Comparison of ENCODE assay signal across 7 mouse cellular contexts in the genomic region with DNA sequence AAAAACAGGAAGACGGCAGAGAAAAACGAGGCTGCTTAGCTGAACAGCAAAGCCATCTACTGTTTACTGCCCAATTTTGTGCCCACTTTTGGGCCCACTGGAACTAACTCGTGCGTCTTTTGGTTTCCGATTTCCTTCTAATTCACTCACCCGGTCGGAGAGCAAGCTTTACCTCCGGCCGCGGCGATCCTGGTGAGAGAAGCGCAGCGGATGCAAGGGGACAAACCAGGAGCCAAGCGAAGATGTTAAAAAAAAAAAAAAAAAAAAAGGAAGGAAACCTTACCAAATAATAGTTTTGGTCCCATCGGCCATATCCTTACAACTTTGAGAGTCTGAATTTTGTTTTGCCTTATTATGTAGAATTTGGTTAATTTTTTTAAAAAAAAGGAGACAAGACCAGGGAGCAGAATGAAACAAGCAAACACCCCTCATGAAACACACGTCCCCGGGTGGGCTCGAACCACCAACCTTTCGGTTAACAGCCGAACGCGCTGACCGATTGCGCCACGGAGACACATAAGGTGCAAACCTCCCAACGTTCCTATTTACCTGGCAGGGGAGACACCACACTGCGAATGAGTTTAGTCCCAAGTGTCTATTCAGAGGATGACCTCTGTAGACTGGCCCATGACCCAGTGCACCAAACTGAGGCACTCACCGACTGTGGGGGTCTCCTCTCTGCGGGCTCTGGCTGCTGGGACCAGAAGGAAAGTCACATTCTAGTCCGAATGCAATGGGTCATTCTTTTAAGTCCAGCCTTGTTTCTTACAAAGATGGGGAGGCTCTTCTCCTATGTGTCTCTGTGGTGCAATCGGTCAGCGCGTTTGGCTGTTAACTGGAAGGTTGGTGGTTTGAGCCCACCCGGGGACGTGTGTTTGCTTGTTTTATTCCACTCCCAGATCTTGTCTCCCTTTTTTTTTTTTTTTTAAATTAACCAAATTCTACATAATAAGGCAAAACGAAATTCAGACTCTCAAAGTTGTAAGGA. TPM values are rescaled to one million over a fixed set of nuclear protein-coding genes. Genes with fewer than 3 reads are reported as not detected.
A peak's percentile ranks its signal among the peaks of the same experiment; 100 is the strongest.
DNase-seq lines count a peak whose midpoint lies in the region; ATAC-seq and TF ChIP-seq lines count a peak whose summit lies in the region.

No protein-coding gene starts in this region.

- H3K4me1 ChIP-seq in embryonic fibroblast, embryonic 13.5 days (ENCODE audit: control insufficient read depth, insufficient read depth, low read length): no peaks in the 10 kb centered on the region
- peaks cover 20% of the 10 kb centered on the region for H3K4me1 ChIP-seq in liver, embryonic 11.5 days (replicated peaks; ENCODE audit: control insufficient read depth, insufficient read depth, low read length)

- H3K9me3 ChIP-seq in liver, embryonic 11.5 days (ENCODE audit: control insufficient read depth, low read length): no peaks in the 10 kb centered on the region

- H3K9ac ChIP-seq in liver, embryonic 11.5 days (ENCODE audit: low read depth, low read length): peak overlapping the region; percentile 64

- no peak for TF ChIP-seq POLR2A in embryonic fibroblast, embryonic 13.5 days (IDR thresholded peaks at IDR 0.05; ENCODE audit: low read depth, low read length)

- ATAC-seq in liver, embryonic 11.5 days (replicated peaks; ENCODE audit: low FRiP score): no peak

- peak overlapping the region; percentile 52 for H3K4me3 ChIP-seq in embryonic fibroblast, embryonic 13.5 days (ENCODE audit: insufficient read depth, low read length)
- peak overlapping the region; percentile 56 for H3K4me3 ChIP-seq in liver, embryonic 11.5 days (ENCODE audit: low read depth, low read length)

- H3K4me2 ChIP-seq in liver, embryonic 11.5 days: peak overlapping the region; percentile 94

- WGBS in liver, embryonic 11.5 days: 3% methylated on average over 36 of the region's 36 CpGs

- H3K27me3 ChIP-seq in liver, embryonic 11.5 days (replicated peaks; ENCODE audit: control insufficient read depth, insufficient read depth, low read length): peaks cover 62% of the 10 kb centered on the region

- H3K27ac ChIP-seq in embryonic fibroblast, embryonic 13.5 days (ENCODE audit: insufficient read depth, low read length): no peak overlapping the region
- H3K27ac ChIP-seq in liver, embryonic 11.5 days (ENCODE audit: low read depth, low read length): no peak overlapping the region

- peak; percentile 20 for DNase-seq in thymus, postnatal 0 days (ENCODE audit: low spot score)
- DNase-seq in thymus, postnatal 25 days: no peak
- DNase-seq in liver, embryonic 11.5 days (ENCODE audit: low spot score): peak; percentile 83
- DNase-seq in yolk sac, embryonic 10.5 days (ENCODE audit: low spot score): peak; percentile 79
- no peak for DNase-seq in gastrocnemius, postnatal 10 days
- no peak for DNase-seq in adrenal gland, postnatal 10 days

- H3K36me3 ChIP-seq in liver, embryonic 11.5 days (ENCODE audit: control insufficient read depth, insufficient read depth, low read length): no peaks in the 10 kb centered on the region

- TF ChIP-seq CTCF in embryonic fibroblast, embryonic 13.5 days (IDR thresholded peaks at IDR 0.05; ENCODE audit: borderline replicate concordance, insufficient read depth, low read length): no peak

RNA-seq across cellular contexts. Expression of a gene that starts 40.7 kb away (rescaled TPM):
- 3.4 and 5.0 TPM in 2 replicates for polyA plus RNA-seq in thymus, postnatal 0 days (2015; fragmentation: Nextera tagmentation; extraction: Ambion mirVana)
- polyA plus RNA-seq in embryonic fibroblast, embryonic 13.5 days (2011; ENCODE audit: insufficient read length, low read depth, missing spikeins): 0.61 TPM in 1 of 2 replicates, not detected in the other
- polyA plus RNA-seq in liver, embryonic 11.5 days (2014; fragmentation: Nextera tagmentation; extraction: Ambion mirVana): 4.1 TPM in 2 replicates
- 1 to 10 TPM in 1 of 2 experiments, under 1 TPM in 1; 0.56 to 1.2 TPM for total RNA-seq in gastrocnemius, postnatal 10 days (2021)
- total RNA-seq in adrenal gland, postnatal 10 days (2021): under 1 TPM; 0.84 to 0.88 TPM

Comparison
In these comparisons a context has a peak if more than half of its experiments do, and no peak if none do; other contexts are left out.
1. DNase-seq: peak in thymus, postnatal 0 days (single experiment), liver, embryonic 11.5 days (single experiment) and yolk sac, embryonic 10.5 days (single experiment); none in thymus, postnatal 25 days (single experiment), gastrocnemius, postnatal 10 days (single experiment) and adrenal gland, postnatal 10 days (single experiment).